Mouse (Mus musculus) liver (tissue): ENCODE results near the gene Armc9.
A peak's percentile ranks its signal among the peaks of the same experiment; 100 is the strongest.

Experiments used
- DNase-seq: peaks from one replicate; pipeline ENCODE4 v3.0.0-alpha.2; 2020; ENCODE audit warnings: mixed read lengths

Armc9 gene

GRCm38 (mm10) chr1:86176066-86176465 lies 21.5 kb downstream of the Armc9 start:
- no peak for DNase-seq

- DNase-seq, result peak; percentile 87
Measured at GRCm38 (mm10) chr1:86178462-86179253, 24.1 kb downstream of the Armc9 start.

- peak; percentile 49 for DNase-seq
Measured at GRCm38 (mm10) chr1:86182004-86182709, 27.6 kb downstream of the Armc9 start.

- no peak for DNase-seq
Measured at GRCm38 (mm10) chr1:86183577-86184263, 29.1 kb downstream of the Armc9 start.

- DNase-seq, result no peak
Measured at GRCm38 (mm10) chr1:86186762-86187161, 32.2 kb downstream of the Armc9 start.

- DNase-seq, result no peak
Measured at GRCm38 (mm10) chr1:86187856-86188255, 33.3 kb downstream of the Armc9 start.

- no peak for DNase-seq
Measured at GRCm38 (mm10) chr1:86188271-86188670, 33.7 kb downstream of the Armc9 start.

GRCm38 (mm10) chr1:86189034-86189702 lies 34.6 kb downstream of the Armc9 start:
- DNase-seq, result no peak

GRCm38 (mm10) chr1:86190843-86191242 lies 36.3 kb downstream of the Armc9 start:
- no peak for DNase-seq

- DNase-seq, result no peak
Measured at GRCm38 (mm10) chr1:86194044-86194443, 39.5 kb downstream of the Armc9 start.

GRCm38 (mm10) chr1:86198276-86198675 lies 43.7 kb downstream of the Armc9 start:
- DNase-seq, result no peak

GRCm38 (mm10) chr1:86199026-86199425 lies 44.4 kb downstream of the Armc9 start:
- no peak for DNase-seq

GRCm38 (mm10) chr1:86201312-86201711 lies 46.7 kb downstream of the Armc9 start:
- no peak for DNase-seq

GRCm38 (mm10) chr1:86202617-86203219 lies 48.1 kb downstream of the Armc9 start:
- no peak for DNase-seq

GRCm38 (mm10) chr1:86210676-86211075 lies 56.1 kb downstream of the Armc9 start:
- DNase-seq, result no peak

GRCm38 (mm10) chr1:86211498-86211897 lies 56.9 kb downstream of the Armc9 start:
- DNase-seq, result peak; percentile 67

- no peak for DNase-seq
Measured at GRCm38 (mm10) chr1:86212731-86213130, 58.2 kb downstream of the Armc9 start.

- peak; percentile 79 for DNase-seq
Measured at GRCm38 (mm10) chr1:86214158-86214557, 59.6 kb downstream of the Armc9 start.

GRCm38 (mm10) chr1:86215297-86215696 lies 60.7 kb downstream of the Armc9 start:
- DNase-seq, result no peak

- no peak for DNase-seq
Measured at GRCm38 (mm10) chr1:86216412-86216811, 61.8 kb downstream of the Armc9 start.

GRCm38 (mm10) chr1:86217976-86218375 lies 63.4 kb downstream of the Armc9 start:
- no peak for DNase-seq

- DNase-seq, result no peak
Measured at GRCm38 (mm10) chr1:86225195-86225594, 70.6 kb downstream of the Armc9 start.

- peak; percentile 48 for DNase-seq
Measured at GRCm38 (mm10) chr1:86228653-86229052, 74.1 kb downstream of the Armc9 start.
